Mouse (Mus musculus) liver, embryonic 14.5 days (tissue): ENCODE results near the gene Ccdc148. TPM values are rescaled to one million over a fixed set of nuclear protein-coding genes. Genes with fewer than 3 reads are reported as not detected.

Experiments used
- ATAC-seq: fragments of 200-750 bp; cut with Nextera tagmentation; 2 replicates; pipeline ENCODE4 v1.8.0; 2017; ENCODE audit warnings: moderate number of reproducible peaks, mild to moderate bottlenecking, moderate library complexity; ENCODE audit not compliant: insufficient read depth
- DNase-seq, 3 experiments: peaks; one replicate each; pipeline ENCODE4 v3.0.0-alpha.2; 2012 to 2013; ENCODE audit warnings: low read depth in 3 of 3, low spot score in 3 of 3
- H3K27ac ChIP-seq: fragments of 300-500 bp; sonication (generic); 2 replicates; pipeline ENCODE4 v1.5.1; 2014; ENCODE audit warnings: moderate library complexity, mild to moderate bottlenecking, control low read depth, inconsistent platforms
- H3K27me3 ChIP-seq: fragments of 300-500 bp; sonication (generic); 2 replicates; pipeline ENCODE4 v1.6.1; 2014; ENCODE audit warnings: mild to moderate bottlenecking, low read length, moderate library complexity; ENCODE audit not compliant: control insufficient read depth, insufficient read depth
- H3K36me3 ChIP-seq: fragments of 300-500 bp; sonication (generic); replicated peaks from 2 replicates; pipeline ENCODE4 v1.6.1; 2014; ENCODE audit warnings: low read depth; ENCODE audit not compliant: control insufficient read depth, insufficient read depth
- H3K4me1 ChIP-seq, 2 experiments: fragments of 200-500 bp in 1 of 2; fragments of 300-500 bp in 1 of 2; sonication (generic) in 1 of 2; replicated peaks; 2 replicates each; pipeline ENCODE4 v1.6.1; 2012 to 2014; ENCODE audit warnings: antibody characterized with exemption in 1 of 2, inconsistent platforms in 1 of 2, low read length in 1 of 2; ENCODE audit not compliant: control insufficient read depth in 2 of 2, insufficient read depth in 2 of 2
- H3K4me2 ChIP-seq: fragments of 300-500 bp; sonication (generic); 2 replicates; pipeline ENCODE4 v1.6.1; 2014; ENCODE audit warnings: low read depth, mild to moderate bottlenecking, control low read depth, moderate library complexity
- H3K4me3 ChIP-seq, 2 experiments: fragments of 200-500 bp in 1 of 2; fragments of 300-500 bp in 1 of 2; sonication (generic) in 1 of 2; 2 replicates each; pipeline ENCODE4 v1.5.1; 2012 to 2014; ENCODE audit warnings: low read depth in 2 of 2, low read length in 2 of 2, mild to moderate bottlenecking in 2 of 2, control low read depth in 1 of 2, inconsistent platforms in 1 of 2, moderate library complexity in 1 of 2; ENCODE audit not compliant: insufficient read depth in 1 of 2
- H3K9ac ChIP-seq: fragments of 300-500 bp; sonication (generic); replicated peaks from 2 replicates; pipeline ENCODE4 v1.6.1; 2014; ENCODE audit warnings: mild to moderate bottlenecking, control low read depth, moderate library complexity
- H3K9me3 ChIP-seq: fragments of 300-500 bp; sonication (generic); 2 replicates; pipeline ENCODE4 v1.6.1; 2016; ENCODE audit warnings: low read length, mixed read lengths; ENCODE audit not compliant: control insufficient read depth
- CTCF ChIP-seq: IDR thresholded peaks from 2 replicates; pipeline ENCODE4 v1.5.1; 2016; ENCODE audit warnings: antibody characterized with exemption, low read depth, control low read depth
- EP300 ChIP-seq: IDR thresholded peaks from 2 replicates; pipeline ENCODE4 v1.6.1; 2016; ENCODE audit warnings: antibody characterized with exemption, low read depth
- WGBS: fragments of 180-500 bp; shearing (Covaris S2); extraction: QIAGEN DNeasy Blood & Tissue Kit; methylation state at CpG from one replicate; pipeline ENCODE4 v1.1.7; 2014; ENCODE audit not compliant: insufficient replicate concordance; 5-methylcytosine and 5-hydroxymethylcytosine counted together
- polyA plus RNA-seq, 2 experiments: library from polyadenylated mRNA; depleted of rRNA in 1 of 2; stranded (reverse) in 1 of 2; unstranded in 1 of 2; fragments of >200 nt; fragmentation: Nextera tagmentation in 1 of 2; extraction: Ambion mirVana in 1 of 2; gene quantifications; 2 replicates each; pipeline versions ENCODE4 v1.2.1 to v1.2.3; 2012 to 2014

Gene Ccdc148
- polyA plus RNA-seq, 2 experiments: 0.20 to 0.26 TPM

GRCm38 (mm10) chr2:59181321-59182113 lies 21.0 kb upstream of the Ccdc148 start:
- WGBS: 74% methylated on average over 15 of the region's 15 CpGs

GRCm38 (mm10) chr2:59179487-59179886 lies 19.0 kb upstream of the Ccdc148 start:
- no peaks in the 10 kb centered on the region for H3K9me3 ChIP-seq
- H3K9ac ChIP-seq: no peak overlapping the region
- ATAC-seq (no peak), DNase-seq (no peak)
- H3K4me1 ChIP-seq: peaks cover 0 to 7% of the 10 kb centered on the region in 2 experiments; a peak in 2 of 4 replicates
- no peaks in the 10 kb centered on the region for H3K27me3 ChIP-seq
- WGBS: 44% methylated on average over 5 of the region's 5 CpGs
- H3K4me2 ChIP-seq: no peak overlapping the region
- H3K36me3 ChIP-seq: no peaks in the 10 kb centered on the region
- H3K27ac ChIP-seq: no peak overlapping the region
- TF ChIP-seq CTCF: no peak
- TF ChIP-seq EP300: no peak
- no peak overlapping the region for H3K4me3 ChIP-seq

More at GRCm38 (mm10) chr2:59181321-59182113, 21.0 kb upstream of the Ccdc148 start:
- no peak overlapping the region for H3K4me2 ChIP-seq
- H3K9me3 ChIP-seq: no peaks in the 10 kb centered on the region
- H3K9ac ChIP-seq: no peak overlapping the region
- DNase-seq (no peak), ATAC-seq (no peak)
- H3K36me3 ChIP-seq: no peaks in the 10 kb centered on the region
- TF ChIP-seq EP300 (no peak), CTCF (no peak)
- H3K4me1 ChIP-seq: peaks cover 0 to 7% of the 10 kb centered on the region in 2 experiments; a peak in 2 of 4 replicates
- no peak overlapping the region for H3K27ac ChIP-seq
- H3K27me3 ChIP-seq: no peaks in the 10 kb centered on the region
- no peak overlapping the region for H3K4me3 ChIP-seq

GRCm38 (mm10) chr2:59178960-59179359 lies 18.5 kb upstream of the Ccdc148 start:
- 56% methylated on average over 4 of the region's 4 CpGs for WGBS
- Histone ChIP-seq H3K9ac (no peak overlapping the region), H3K27me3 (no peaks in the 10 kb centered on the region), H3K4me3 (no peak overlapping the region), H3K36me3 (no peaks in the 10 kb centered on the region), H3K4me1 (peaks cover 0 to 7% of the 10 kb centered on the region in 2 experiments; a peak in 2 of 4 replicates), H3K4me2 (no peak overlapping the region), H3K9me3 (no peaks in the 10 kb centered on the region), H3K27ac (no peak overlapping the region)
- TF ChIP-seq EP300: no peak
- no peak for TF ChIP-seq CTCF
- DNase-seq (no peak), ATAC-seq (no peak)

GRCm38 (mm10) chr2:59178191-59178590 lies 17.7 kb upstream of the Ccdc148 start:
- 77% methylated on average over 8 of the region's 8 CpGs for WGBS
- DNase-seq: no peak
- H3K27me3 ChIP-seq: no peaks in the 10 kb centered on the region

GRCm38 (mm10) chr2:59175926-59176325 lies 15.4 kb upstream of the Ccdc148 start:
- 67% methylated on average over 6 of the region's 6 CpGs for WGBS
- Histone ChIP-seq H3K9ac (no peak overlapping the region), H3K9me3 (no peaks in the 10 kb centered on the region), H3K27ac (no peak overlapping the region), H3K4me1 (peaks cover 0 to 13% of the 10 kb centered on the region in 2 experiments; a peak in 3 of 4 replicates), H3K4me3 (no peak overlapping the region), H3K36me3 (no peaks in the 10 kb centered on the region), H3K4me2 (no peak overlapping the region), H3K27me3 (no peaks in the 10 kb centered on the region)
- TF ChIP-seq EP300 (no peak), CTCF (no peak)
- ATAC-seq: no peak
- no peak for DNase-seq

More at GRCm38 (mm10) chr2:59178191-59178590, 17.7 kb upstream of the Ccdc148 start:
- Histone ChIP-seq H3K36me3 (no peaks in the 10 kb centered on the region), H3K27ac (no peak overlapping the region), H3K9me3 (no peaks in the 10 kb centered on the region), H3K4me1 (peaks cover 0 to 7% of the 10 kb centered on the region in 2 experiments; a peak in 2 of 4 replicates), H3K4me2 (no peak overlapping the region), H3K4me3 (no peak overlapping the region), H3K9ac (no peak overlapping the region)
- no peak for ATAC-seq
- TF ChIP-seq CTCF (no peak), EP300 (no peak)
